ENCODE assay signal across 8 mouse cellular contexts in genomic region chr12:112829244-112829864, GRCm38 (mm10). TPM values are rescaled to one million over a fixed set of nuclear protein-coding genes. Genes with fewer than 3 reads are reported as not detected.
DNase-seq lines count a peak whose midpoint lies in the region; ATAC-seq lines count a peak whose summit lies in the region.

Gene Cdca4 (minus strand): TSS chr12:112829423.

- no peaks in the 10 kb centered on the region for H3K27me3 ChIP-seq in hindbrain, embryonic 11.5 days (ENCODE audit: control insufficient read depth, insufficient read depth, low read length)

- H3K4me1 ChIP-seq in hindbrain, embryonic 11.5 days (replicated peaks; ENCODE audit: control insufficient read depth, insufficient read depth, low read length), result peaks cover 21% of the 10 kb centered on the region

- H3K4me2 ChIP-seq in hindbrain, embryonic 11.5 days (replicated peaks; ENCODE audit: low read depth, low read length), result peak within 1 kb of the TSS; percentile 77

- ATAC-seq in hindbrain, embryonic 11.5 days (ENCODE audit: low FRiP score), result peak; percentile 98

- peak within 1 kb of the TSS; percentile 87 for H3K4me3 ChIP-seq in hindbrain, embryonic 11.5 days (ENCODE audit: low read depth, low read length)

- peaks cover 6% of the 10 kb centered on the region; the same call in 1 of the 2 replicates for H3K36me3 ChIP-seq in hindbrain, embryonic 11.5 days (ENCODE audit: control insufficient read depth, insufficient read depth, low read length)

- H3K27ac ChIP-seq in hindbrain, embryonic 11.5 days (ENCODE audit: low read depth, low read length), result peak within 1 kb of the TSS; percentile 88

- H3K9ac ChIP-seq in hindbrain, embryonic 11.5 days (ENCODE audit: low read depth, low read length), result peak within 1 kb of the TSS; percentile 97

- DNase-seq in MN1 (ENCODE audit: low spot score), result peak; percentile 95
- peak; percentile 97 for DNase-seq in cerebellum, adult 9-10 months
- DNase-seq in frontal cortex, adult 2 months (ENCODE audit: extremely low spot score in 1 of 2, low spot score in 1 of 2), result peak; percentile 91 to 98
- DNase-seq in hindbrain, embryonic 11.5 days (ENCODE audit: low spot score), result peak; percentile 99
- DNase-seq in layer of hippocampus, postnatal 10 days (ENCODE audit: low spot score in 2 of 2), result peak; percentile 96 to 99
- peak; percentile 98 for DNase-seq in lung, postnatal 10 days
- peak; percentile 99 for DNase-seq in ovary, postnatal 36 days (ENCODE audit: low spot score)
- peak; percentile 98 for DNase-seq in thymus, postnatal 25 days

- 1% methylated on average over 55 of the region's 72 CpGs for WGBS in hindbrain, embryonic 11.5 days

- H3K9me3 ChIP-seq in hindbrain, embryonic 11.5 days (ENCODE audit: control insufficient read depth, low read length), result no peaks in the 10 kb centered on the region

RNA-seq across cellular contexts. Expression of gene Cdca4, which starts in this region (rescaled TPM):
- polyA plus RNA-seq in frontal cortex, adult 2 months (2012; rRNA removed), result 10.2 and 10.6 TPM in 2 replicates
- polyA plus RNA-seq in hindbrain, embryonic 11.5 days (2014; fragmentation: Nextera tagmentation; extraction: Ambion mirVana), result 146 and 151 TPM in 2 replicates
- total RNA-seq in layer of hippocampus, postnatal 10 days (2021), result 10 to 100 TPM in 1 of 2 experiments, 1 to 10 TPM in 1; 8.8 to 13.0 TPM

Comparison
In these comparisons a context has a peak if more than half of its experiments do, and no peak if none do; other contexts are left out.
1. Peak in every context shown above with its lines: DNase-seq, ATAC-seq, H3K4me3 ChIP-seq and H3K27ac ChIP-seq.
2. RNA of gene Cdca4 (polyA plus RNA-seq): 146 to 151 TPM in hindbrain, embryonic 11.5 days; 10.2 to 10.6 TPM in frontal cortex, adult 2 months; every median in the first group is over 10 times any median in the second.